Mouse (Mus musculus): Measurements from ENCODE around the gene Mien1.

DNA sequence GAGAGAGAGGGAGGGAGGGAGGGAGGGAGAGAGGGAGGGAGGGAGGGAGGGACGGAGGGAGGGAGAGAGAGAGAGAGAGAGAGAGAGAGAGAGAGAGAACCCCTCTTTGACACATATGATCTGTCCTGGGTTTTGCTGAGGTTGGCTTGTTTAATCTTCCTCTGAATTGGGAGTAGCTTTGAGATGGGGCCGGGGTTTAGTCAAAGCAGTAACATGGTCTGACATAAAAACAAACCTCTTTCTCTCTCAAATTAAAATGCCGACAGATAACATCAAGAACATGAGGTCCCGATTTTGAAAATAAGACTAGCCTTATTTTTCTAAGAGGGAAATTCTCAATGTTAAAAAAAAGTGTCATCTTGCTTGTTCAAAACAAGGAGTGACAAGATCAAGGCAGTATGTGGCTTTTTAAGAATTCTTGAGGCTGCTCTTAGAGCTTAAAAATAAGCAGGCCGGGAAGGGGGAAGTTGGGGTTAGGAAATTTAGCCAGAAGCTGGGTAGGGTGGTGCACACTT, 48.8 kb upstream of the Mien1 start:
- TF ChIP-seq GATA1 (IDR thresholded peaks at IDR 0.05; ENCODE audit: borderline replicate concordance, low read length) (no peak), FLI1 (IDR thresholded peaks at IDR 0.05; ENCODE audit: low read length) (no peak)
